Mouse (Mus musculus) liver, postnatal 0 days (tissue): ENCODE measurements at regions not wholly inside any gene's neighbourhood (a gene's known extent, or its start where the extent isn't known, plus 50 kb on each side); places are given as distances from the start of the nearest gene placed in this dataset.

Experiments
- ATAC-seq: fragments of 200-750 bp; cut with Nextera tagmentation; 2 replicates; pipeline ENCODE4 v1.8.0; 2017; ENCODE audit warnings: mild to moderate bottlenecking, moderate library complexity
- DNase-seq: peaks from one replicate; pipeline ENCODE4 v3.0.0-alpha.2; 2016
- H3K27ac ChIP-seq: fragments of 300-500 bp; sonication (generic); 2 replicates; pipeline ENCODE4 v1.5.1; 2014; ENCODE audit warnings: antibody characterized with exemption, moderate library complexity, mild to moderate bottlenecking, low read depth
- H3K27me3 ChIP-seq: fragments of 300-500 bp; sonication (generic); 2 replicates; pipeline ENCODE4 v1.6.1; 2014; ENCODE audit warnings: low read length, control low read depth, mixed read lengths; ENCODE audit not compliant: insufficient read depth
- H3K36me3 ChIP-seq: fragments of 300-500 bp; sonication (generic); replicated peaks from 2 replicates; pipeline ENCODE4 v1.6.1; 2014; ENCODE audit warnings: mild to moderate bottlenecking, control low read depth, low read length, moderate library complexity, mixed read lengths; ENCODE audit not compliant: insufficient read depth
- H3K4me1 ChIP-seq: fragments of 300-500 bp; sonication (generic); 2 replicates; pipeline ENCODE4 v1.6.1; 2014; ENCODE audit warnings: antibody characterized with exemption, mild to moderate bottlenecking, control low read depth; ENCODE audit not compliant: insufficient read depth
- H3K4me2 ChIP-seq: fragments of 300-500 bp; sonication (generic); 2 replicates; pipeline ENCODE4 v1.6.1; 2014; ENCODE audit warnings: low read depth, mild to moderate bottlenecking, low read length, moderate library complexity, mixed read lengths
- H3K4me3 ChIP-seq: fragments of 300-500 bp; sonication (generic); 2 replicates; pipeline ENCODE4 v1.5.1; 2014; ENCODE audit warnings: low read depth, low read length
- H3K9ac ChIP-seq: fragments of 300-500 bp; sonication (generic); replicated peaks from 2 replicates; pipeline ENCODE4 v1.6.1; 2014; ENCODE audit warnings: mild to moderate bottlenecking, moderate library complexity
- H3K9me3 ChIP-seq: fragments of 300-500 bp; sonication (generic); 2 replicates; pipeline ENCODE4 v1.6.1; 2016; ENCODE audit warnings: mild to moderate bottlenecking, control low read depth, low read length, mixed read lengths
- CTCF ChIP-seq: sonication (generic); IDR thresholded peaks from 2 replicates; pipeline ENCODE4 v1.5.1; 2016; ENCODE audit warnings: antibody characterized with exemption, low read depth
- EP300 ChIP-seq: IDR thresholded peaks from 2 replicates; pipeline ENCODE4 v1.6.1; 2016; ENCODE audit warnings: antibody characterized with exemption, low read depth, mild to moderate bottlenecking
- WGBS: fragments of 180-500 bp; shearing (Covaris S2); extraction: QIAGEN DNeasy Blood & Tissue Kit; methylation state at CpG from one replicate; pipeline ENCODE4 v1.1.7; 2014; ENCODE audit not compliant: insufficient replicate concordance; 5-methylcytosine and 5-hydroxymethylcytosine counted together

GRCm38 (mm10) chr1:10771793-10772192, 642.1 kb upstream of the A830018L16Rik start:
- Histone ChIP-seq H3K4me1 (no peaks in the 10 kb centered on the region), H3K27me3 (no peaks in the 10 kb centered on the region), H3K4me3 (no peak overlapping the region), H3K9me3 (no peaks in the 10 kb centered on the region), H3K9ac (no peak overlapping the region), H3K36me3 (no peaks in the 10 kb centered on the region), H3K27ac (no peak overlapping the region), H3K4me2 (no peak overlapping the region)
- ATAC-seq = no peak
- 57% methylated on average over 3 of the region's 3 CpGs for WGBS
- DNase-seq = no peak
- TF ChIP-seq CTCF (no peak), EP300 (no peak)

GRCm38 (mm10) chr1:10794074-10794783, 619.7 kb upstream of the A830018L16Rik start:
- Histone ChIP-seq H3K4me1 (no peaks in the 10 kb centered on the region), H3K9me3 (no peaks in the 10 kb centered on the region), H3K4me2 (no peak overlapping the region), H3K4me3 (no peak overlapping the region), H3K27me3 (no peaks in the 10 kb centered on the region), H3K36me3 (no peaks in the 10 kb centered on the region), H3K27ac (no peak overlapping the region), H3K9ac (no peak overlapping the region)
- TF ChIP-seq EP300 (no peak), CTCF (no peak)
- ATAC-seq (no peak), DNase-seq (no peak)
- WGBS = 67% methylated on average over 6 of the region's 6 CpGs

GRCm38 (mm10) chr1:10835653-10836415, 578.1 kb upstream of the A830018L16Rik start:
- WGBS = 71% methylated on average over 6 of the region's 6 CpGs
- Histone ChIP-seq H3K4me1 (no peaks in the 10 kb centered on the region), H3K9me3 (no peaks in the 10 kb centered on the region), H3K4me2 (no peak overlapping the region), H3K27me3 (no peaks in the 10 kb centered on the region), H3K27ac (no peak overlapping the region), H3K36me3 (no peaks in the 10 kb centered on the region), H3K4me3 (no peak overlapping the region), H3K9ac (no peak overlapping the region)
- DNase-seq (no peak), ATAC-seq (no peak)
- TF ChIP-seq EP300 (no peak), CTCF (peak; percentile 46)

- Histone ChIP-seq H3K4me1 (no peaks in the 10 kb centered on the region), H3K27ac (no peak overlapping the region), H3K4me2 (no peak overlapping the region), H3K36me3 (no peaks in the 10 kb centered on the region), H3K9me3 (no peaks in the 10 kb centered on the region), H3K27me3 (no peaks in the 10 kb centered on the region), H3K4me3 (no peak overlapping the region), H3K9ac (no peak overlapping the region)
- 62% methylated on average over 2 of the region's 2 CpGs for WGBS
- TF ChIP-seq EP300 (no peak), CTCF (peak; percentile 34)
- no peak for ATAC-seq
- DNase-seq = no peak
These were observed 576.7 kb upstream of the A830018L16Rik start for GRCm38 (mm10) chr1:10837180-10837579.

- Histone ChIP-seq H3K9ac (no peak overlapping the region), H3K27ac (no peak overlapping the region), H3K4me2 (no peak overlapping the region), H3K9me3 (no peaks in the 10 kb centered on the region), H3K27me3 (no peaks in the 10 kb centered on the region), H3K36me3 (no peaks in the 10 kb centered on the region), H3K4me1 (no peaks in the 10 kb centered on the region), H3K4me3 (no peak overlapping the region)
- DNase-seq (no peak), ATAC-seq (no peak)
- TF ChIP-seq CTCF (no peak), EP300 (no peak)
- WGBS = 68% methylated on average over 2 of the region's 2 CpGs
These were observed 561.0 kb upstream of the A830018L16Rik start for GRCm38 (mm10) chr1:10852934-10853333.

- no peak overlapping the region for H3K27ac ChIP-seq
- 17% methylated on average over 1 of the region's 1 CpGs for WGBS
- no peaks in the 10 kb centered on the region for H3K36me3 ChIP-seq
- no peaks in the 10 kb centered on the region for H3K27me3 ChIP-seq
- no peaks in the 10 kb centered on the region for H3K4me1 ChIP-seq
- no peak overlapping the region for H3K9ac ChIP-seq
- no peak overlapping the region for H3K4me2 ChIP-seq
- H3K9me3 ChIP-seq = no peaks in the 10 kb centered on the region
- TF ChIP-seq CTCF = no peak
- no peak for TF ChIP-seq EP300
- no peak for DNase-seq
- ATAC-seq = no peak
- no peak overlapping the region for H3K4me3 ChIP-seq
These were observed 559.4 kb upstream of the A830018L16Rik start for GRCm38 (mm10) chr1:10854495-10854894.
